Mouse (Mus musculus) left cerebral cortex, adult 2 months (tissue): ENCODE measurements around the gene Kat6b. TPM values are rescaled to one million over a fixed set of nuclear protein-coding genes. Genes with fewer than 3 reads are reported as not detected.
"Not testable (repeated sequence)": the region's sequence is repeated elsewhere in the genome, so short reads cannot be mapped to it uniquely, and the experiment has no call there.

Experiments used
- DNase-seq, 2 experiments: peaks; one replicate each; pipeline ENCODE4 v3.0.0; 2021 to 2022; ENCODE audit warnings: low spot score in 2 of 2, mixed read lengths in 1 of 2; ENCODE audit errors: extremely low spot score in 1 of 2
- H3K27ac ChIP-seq: fragments of 200-600 bp; 2 replicates; pipeline ENCODE4 v1.8.1; 2022
- H3K4me3 ChIP-seq: fragments of 200-600 bp; 2 replicates; pipeline ENCODE4 v1.8.1; 2022
- CTCF ChIP-seq: fragments of 200-600 bp; IDR thresholded peaks from 2 replicates; pipeline ENCODE4 v1.8.1; 2022; ENCODE audit warnings: antibody characterized with exemption, mild to moderate bottlenecking, moderate library complexity
- intact Hi-C: fragments of 180-260 bp; cut with DNase I; formaldehyde crosslinking; loops from one replicate; pipeline ENCODE4 v1.15.1; 2025
- total RNA-seq, 2 experiments: library from RNA; stranded (reverse); gene quantifications; 2 replicates each; pipeline ENCODE4 v1.2.3; 2021

Kat6b gene
- total RNA-seq, 2 experiments from 2014 or later: 117 to 118 TPM

DNA sequence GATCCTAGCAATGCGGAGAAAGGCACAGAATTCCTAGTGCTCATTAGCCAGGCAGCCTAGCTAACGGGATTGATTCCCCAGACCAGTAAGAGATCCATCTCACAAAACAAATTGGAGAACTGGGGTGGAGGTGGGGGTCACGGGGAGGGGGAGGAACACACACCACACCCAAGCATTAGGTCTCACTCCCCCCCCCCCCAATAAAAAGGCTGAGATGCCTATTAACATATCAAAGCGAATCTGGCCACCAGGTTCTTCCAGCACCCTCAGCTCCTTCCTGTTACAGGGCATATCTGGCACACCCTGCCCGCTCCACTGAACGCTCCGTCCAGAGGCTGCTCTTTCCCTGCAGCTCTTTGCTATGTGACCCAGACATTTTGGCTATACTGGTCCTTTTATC, 22.5 kb upstream of the Kat6b start:
- no peak for DNase-seq
- no peak overlapping the region for H3K4me3 ChIP-seq
- no peak for TF ChIP-seq CTCF
- no peak overlapping the region for H3K27ac ChIP-seq
- intact Hi-C loops: no loop called here

DNA sequence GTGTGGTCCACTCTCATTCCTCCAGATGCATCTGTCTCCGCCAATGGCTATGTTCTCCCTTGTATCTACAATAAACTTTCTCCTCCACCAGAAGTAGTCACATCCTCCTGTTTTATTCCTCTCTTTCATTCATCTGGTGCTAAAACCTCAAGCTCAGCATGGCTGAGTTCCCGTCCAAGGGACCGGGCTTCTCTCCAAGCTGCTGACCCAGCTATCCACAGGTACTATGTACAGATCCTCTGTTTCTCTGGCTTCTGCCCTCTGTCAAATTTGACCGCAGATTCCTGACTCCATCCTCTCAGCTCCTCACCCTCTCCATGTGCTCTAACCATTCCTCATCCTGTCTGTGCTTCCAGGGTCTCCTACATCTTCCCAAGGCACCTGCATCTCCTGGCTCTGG, 22.1 kb upstream of the Kat6b start:
- no peak for TF ChIP-seq CTCF
- H3K27ac ChIP-seq: no peak overlapping the region
- no peak for DNase-seq
- intact Hi-C loops: no loop called here
- H3K4me3 ChIP-seq: no peak overlapping the region

DNA sequence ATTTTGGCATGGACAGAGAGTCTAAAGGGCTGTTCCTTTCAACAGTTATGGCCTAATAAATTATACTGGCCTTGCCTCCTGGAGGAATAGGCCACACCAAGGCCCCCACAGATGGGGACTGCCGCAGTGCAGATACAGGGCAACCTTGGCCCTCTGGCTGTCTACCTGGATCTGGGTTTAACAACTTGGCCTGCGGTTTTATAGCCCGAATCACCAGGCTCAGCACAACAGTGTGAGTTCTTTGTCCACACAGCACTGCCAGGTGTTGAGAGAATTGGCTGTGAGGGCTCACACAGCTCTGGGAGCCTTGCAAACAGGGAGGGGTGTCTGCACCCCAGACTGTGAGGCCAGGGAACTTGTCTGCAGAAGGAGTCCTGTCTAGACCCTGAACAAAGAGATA, 18.8 kb upstream of the Kat6b start:
- no peak overlapping the region for H3K27ac ChIP-seq
- DNase-seq: no peak
- intact Hi-C loops: no loop called here
- no peak overlapping the region for H3K4me3 ChIP-seq
- no peak for TF ChIP-seq CTCF

DNA sequence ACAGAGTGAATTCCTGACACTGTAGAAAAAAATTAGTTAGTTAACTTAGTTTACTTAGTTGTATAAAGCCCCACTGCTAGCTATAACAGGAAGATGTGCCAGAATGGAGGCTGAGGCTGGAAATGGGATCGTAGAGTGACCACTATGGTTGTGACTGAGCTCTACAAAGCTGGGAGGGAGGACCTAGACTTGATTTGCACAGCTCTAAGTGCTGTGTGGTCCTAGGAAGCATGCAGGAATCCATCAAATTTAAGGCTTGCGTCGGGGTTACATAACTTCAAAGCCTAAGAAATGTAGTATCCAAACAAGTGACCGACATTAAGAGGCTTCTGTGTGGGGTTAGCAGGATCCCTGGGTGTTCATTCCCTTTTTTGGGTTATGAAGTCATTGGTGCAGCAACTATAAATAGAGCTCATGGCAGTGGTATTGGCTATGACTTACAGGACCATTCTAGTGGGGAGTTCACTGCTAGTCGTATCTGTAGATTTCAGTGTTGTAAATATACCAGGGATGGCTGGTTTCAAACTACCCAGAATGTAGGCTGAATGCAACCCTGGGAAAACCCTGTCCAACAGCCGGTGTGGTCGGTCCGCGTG, 18.0 kb upstream of the Kat6b start:
- Histone ChIP-seq H3K27ac (no peak overlapping the region), H3K4me3 (no peak overlapping the region)
- no peak for DNase-seq
- TF ChIP-seq CTCF: no peak
- intact Hi-C loops: no loop called here

DNA sequence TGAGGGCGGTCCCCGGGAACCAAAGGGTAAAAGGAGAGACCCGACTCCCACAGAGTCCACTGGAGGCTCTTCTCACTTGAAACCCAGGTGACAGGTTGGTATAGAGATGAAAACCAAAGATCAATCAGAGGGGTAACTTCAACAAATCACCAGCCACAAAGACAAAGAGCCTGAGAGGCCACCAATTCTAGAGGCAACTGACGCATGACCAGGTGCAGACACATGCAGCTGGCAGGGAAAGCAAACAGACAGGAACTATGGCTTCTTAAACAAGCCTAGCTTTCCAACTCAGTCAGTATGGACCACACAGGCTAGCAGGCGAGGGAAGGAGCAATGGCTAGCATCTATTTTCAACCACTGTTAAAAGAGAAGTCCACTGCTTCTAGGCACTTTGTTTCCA, 10.8 kb upstream of the Kat6b start:
- Histone ChIP-seq H3K27ac (no peak overlapping the region), H3K4me3 (no peak overlapping the region)
- intact Hi-C loops: no loop called here
- no peak for DNase-seq
- no peak for TF ChIP-seq CTCF

DNA sequence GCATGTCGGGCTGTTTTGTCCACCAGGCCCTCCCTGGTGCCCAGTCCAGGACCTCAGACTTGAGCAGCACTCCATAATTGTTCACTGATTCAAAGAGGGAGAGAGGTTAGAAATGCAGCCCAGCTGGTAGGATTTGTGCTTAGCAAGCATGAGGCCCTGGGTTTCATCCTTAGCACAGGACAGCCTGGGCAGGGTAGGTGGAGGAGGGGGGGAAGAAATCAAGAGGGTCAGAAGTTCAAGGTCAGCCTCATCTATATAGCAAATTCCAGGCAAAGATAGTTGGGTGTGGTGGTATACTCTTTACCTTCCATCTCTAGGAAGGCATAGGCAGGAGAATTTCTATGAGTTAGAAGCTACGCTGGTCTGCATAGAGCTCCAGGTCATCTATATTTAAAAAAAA, 9.3 kb upstream of the Kat6b start:
- Histone ChIP-seq H3K4me3 (no peak overlapping the region), H3K27ac (no peak overlapping the region)
- intact Hi-C loops: no loop called here
- TF ChIP-seq CTCF: no peak
- DNase-seq: no peak

DNA sequence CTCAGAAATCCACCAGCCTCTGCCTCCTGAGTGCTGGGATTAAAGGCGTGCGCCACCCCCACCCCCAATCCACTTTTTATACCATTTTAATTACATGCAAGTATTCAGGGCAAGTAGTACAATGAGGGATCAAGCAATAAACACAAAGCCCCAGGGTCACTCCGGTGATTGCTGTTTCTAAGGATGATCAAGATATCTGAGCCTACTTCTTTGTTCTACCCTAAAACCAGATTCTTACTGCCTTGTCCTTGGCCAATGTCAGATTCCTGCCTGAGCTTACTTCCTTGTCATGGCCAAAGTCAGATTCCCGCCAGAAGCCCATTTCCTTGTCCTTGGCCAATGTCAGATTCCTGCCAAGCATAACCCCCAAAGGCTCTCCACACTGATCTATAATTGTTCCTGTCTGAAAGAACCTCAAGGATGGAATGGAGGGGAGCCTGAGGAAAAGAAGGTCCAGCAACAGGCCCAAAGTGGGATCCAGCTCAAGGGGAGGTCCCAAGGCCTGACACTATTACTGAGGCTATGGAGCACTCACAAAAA, 6.6 kb upstream of the Kat6b start:
- DNase-seq, H3K4me3 ChIP-seq, H3K27ac ChIP-seq, intact Hi-C loops: not testable (repeated sequence)

DNA sequence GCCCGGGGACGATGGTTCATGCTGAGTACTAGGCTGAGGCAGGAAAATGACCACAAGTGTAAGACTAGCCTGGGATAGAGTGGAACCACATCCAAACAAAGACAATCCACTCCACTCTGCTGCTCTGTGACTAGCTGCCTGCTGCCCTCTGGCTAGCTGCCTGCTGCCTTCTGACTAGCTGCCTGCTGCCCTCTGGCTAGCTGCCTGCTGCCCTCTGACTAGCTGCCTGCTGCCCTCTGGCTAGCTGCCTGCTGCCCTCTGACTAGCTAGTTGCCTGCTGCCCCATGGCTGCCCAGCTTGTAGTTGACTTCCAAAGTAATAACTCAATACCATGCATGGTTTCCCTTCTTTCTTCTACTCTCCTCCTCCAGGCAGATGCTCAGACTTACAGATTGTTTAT, 4.1 kb upstream of the Kat6b start:
- H3K27ac ChIP-seq: no peak overlapping the region
- TF ChIP-seq CTCF: no peak
- intact Hi-C loops: no loop called here
- no peak for DNase-seq
- no peak overlapping the region for H3K4me3 ChIP-seq

DNA sequence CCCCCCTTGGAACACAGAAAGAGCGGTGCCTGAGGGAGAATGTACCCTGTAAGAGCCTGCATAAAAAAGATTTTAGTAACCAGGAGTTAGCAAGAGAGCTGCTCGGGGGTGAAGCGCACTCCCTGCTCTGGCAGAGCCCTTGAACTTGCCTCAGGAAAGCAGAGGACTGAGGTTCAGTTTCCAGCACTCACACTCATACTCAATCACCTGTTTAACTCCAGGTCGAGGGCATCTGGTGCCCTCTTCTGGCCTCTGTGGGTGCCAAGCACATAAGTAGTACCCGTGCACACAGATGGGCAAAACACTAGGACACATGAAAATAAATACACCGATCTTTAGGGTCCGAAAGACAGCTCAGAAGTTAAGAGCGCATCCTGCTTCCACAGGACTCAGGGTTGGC, 1.7 kb upstream of the Kat6b start:
- intact Hi-C loops: no loop called here
- Histone ChIP-seq H3K27ac (no peak overlapping the region), H3K4me3 (no peak overlapping the region)
- no peak for DNase-seq
- TF ChIP-seq CTCF: no peak

DNA sequence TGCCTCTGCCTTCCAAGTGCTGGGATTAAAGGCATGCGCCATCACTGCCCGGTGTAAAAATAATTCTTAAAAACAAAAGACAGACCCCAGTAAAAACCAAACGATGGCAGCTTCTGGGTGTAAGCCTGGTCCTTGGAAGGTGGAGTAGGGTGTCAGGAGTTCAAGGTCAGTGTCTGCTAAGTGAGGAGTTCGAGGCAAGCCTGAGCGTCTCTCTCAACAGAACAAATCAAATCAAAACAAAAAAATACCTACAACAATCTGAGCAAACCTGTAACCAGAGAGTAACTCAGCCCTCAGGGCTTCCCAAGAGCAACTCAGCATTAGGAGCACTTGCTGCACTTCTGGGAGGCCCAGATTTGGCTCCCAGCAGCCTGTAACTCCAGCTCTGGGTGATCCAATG, 1.0 kb upstream of the Kat6b start:
- no peak overlapping the region for H3K27ac ChIP-seq
- DNase-seq: no peak
- H3K4me3 ChIP-seq: no peak overlapping the region
- intact Hi-C loops: loop anchor here (5.0 kb wide), 1 partner anchor 93 kb away; no protein-coding TSS in a partner anchor
- TF ChIP-seq CTCF: no peak

DNA sequence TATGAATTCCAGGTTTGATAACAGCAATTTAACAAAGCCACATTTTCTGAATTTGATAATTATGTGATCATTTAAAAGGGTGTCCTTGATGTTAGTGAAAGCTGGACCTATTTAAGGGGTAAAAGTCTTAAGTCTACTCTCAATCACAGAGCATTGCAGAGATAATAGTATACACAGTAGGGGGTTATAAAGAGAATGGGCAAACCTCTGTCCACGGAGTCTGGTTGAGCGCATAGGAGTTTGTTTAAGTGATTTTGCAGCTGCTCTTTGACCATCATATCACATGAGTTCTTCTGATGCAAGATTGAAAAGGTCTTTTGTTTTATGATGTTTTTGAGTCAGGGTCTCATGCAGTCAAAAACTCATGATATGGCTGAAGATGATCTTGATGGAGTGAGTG, 3.0 kb downstream of the Kat6b start:
- Histone ChIP-seq H3K4me3 (no peak overlapping the region), H3K27ac (no peak overlapping the region)
- no peak for TF ChIP-seq CTCF
- DNase-seq: no peak
- intact Hi-C loops: loop anchor here (5.0 kb wide), 1 partner anchor 97 kb away; no protein-coding TSS in a partner anchor

DNA sequence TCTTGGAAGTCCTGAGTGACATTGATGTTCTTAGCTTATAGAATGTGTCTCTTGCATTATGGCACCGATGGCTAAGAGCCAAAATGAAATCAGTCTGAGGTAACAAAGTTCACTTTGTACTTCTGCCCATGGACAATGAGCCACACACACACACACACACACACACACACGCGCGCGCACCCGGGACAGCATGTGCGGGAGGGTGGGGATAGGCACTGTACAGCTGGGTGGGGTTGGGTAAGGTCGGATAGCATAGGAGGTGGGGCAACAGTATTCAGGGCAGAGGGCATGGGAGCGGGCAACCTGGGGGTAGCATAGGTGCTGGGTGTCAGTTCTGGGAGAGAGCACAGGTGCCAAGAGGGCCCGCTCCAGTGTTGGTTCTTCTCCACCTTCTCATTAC, 3.5 kb downstream of the Kat6b start:
- no peak for TF ChIP-seq CTCF
- Histone ChIP-seq H3K27ac (no peak overlapping the region), H3K4me3 (no peak overlapping the region)
- intact Hi-C loops: loop anchor here (5.0 kb wide), 1 partner anchor 97 kb away; no protein-coding TSS in a partner anchor
- no peak for DNase-seq

DNA sequence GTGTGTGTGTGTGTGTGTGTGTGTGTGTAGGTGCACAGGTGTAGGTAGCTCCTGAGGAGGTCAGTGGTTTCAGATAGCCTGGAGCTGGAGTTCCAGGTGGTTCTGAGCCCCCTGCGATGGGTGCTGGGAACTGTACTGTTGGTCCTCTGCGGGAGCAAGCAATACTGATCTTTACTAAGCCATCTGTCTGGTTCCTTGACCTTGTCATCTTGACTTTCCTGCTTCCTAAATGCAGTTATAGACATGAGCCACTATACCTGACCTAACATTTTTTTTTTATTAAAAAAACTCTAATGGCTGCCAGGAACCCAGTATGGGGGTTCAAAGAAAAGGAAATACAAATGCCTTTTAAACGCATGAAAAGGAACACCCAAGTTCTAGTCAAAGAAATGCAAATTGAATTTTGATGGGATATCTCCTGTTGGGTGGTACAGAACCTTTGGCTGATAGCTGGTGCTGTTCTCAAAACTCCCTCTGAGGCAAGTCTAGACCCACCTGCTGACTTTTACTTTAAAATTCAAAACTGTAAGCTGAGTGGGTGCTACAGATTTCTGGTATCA, 4.8 kb downstream of the Kat6b start:
- intact Hi-C loops: no loop called here
- DNase-seq: no peak
- no peak for TF ChIP-seq CTCF
- no peak overlapping the region for H3K4me3 ChIP-seq
- H3K27ac ChIP-seq: no peak overlapping the region

DNA sequence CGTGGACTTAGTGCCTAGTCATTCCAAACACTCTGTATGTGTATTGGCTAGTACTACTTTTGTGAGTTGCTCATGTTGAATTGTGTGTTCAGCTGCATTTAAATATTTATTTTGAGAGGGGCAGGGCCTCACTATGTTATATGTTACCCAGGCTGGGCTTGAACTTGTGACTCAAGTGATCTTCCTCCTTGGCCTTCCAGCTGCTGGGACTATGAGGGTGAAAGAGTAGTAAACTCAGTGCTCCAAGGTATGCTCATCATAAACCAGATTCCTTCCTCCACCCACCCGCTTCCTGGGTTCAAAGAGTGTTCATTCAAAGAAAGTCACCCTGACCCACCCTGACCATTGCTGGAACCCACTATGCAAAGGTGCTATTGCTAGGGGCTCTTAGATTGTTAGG, 5.9 kb downstream of the Kat6b start:
- H3K4me3 ChIP-seq, intact Hi-C loops, H3K27ac ChIP-seq, DNase-seq: not testable (repeated sequence)

DNA sequence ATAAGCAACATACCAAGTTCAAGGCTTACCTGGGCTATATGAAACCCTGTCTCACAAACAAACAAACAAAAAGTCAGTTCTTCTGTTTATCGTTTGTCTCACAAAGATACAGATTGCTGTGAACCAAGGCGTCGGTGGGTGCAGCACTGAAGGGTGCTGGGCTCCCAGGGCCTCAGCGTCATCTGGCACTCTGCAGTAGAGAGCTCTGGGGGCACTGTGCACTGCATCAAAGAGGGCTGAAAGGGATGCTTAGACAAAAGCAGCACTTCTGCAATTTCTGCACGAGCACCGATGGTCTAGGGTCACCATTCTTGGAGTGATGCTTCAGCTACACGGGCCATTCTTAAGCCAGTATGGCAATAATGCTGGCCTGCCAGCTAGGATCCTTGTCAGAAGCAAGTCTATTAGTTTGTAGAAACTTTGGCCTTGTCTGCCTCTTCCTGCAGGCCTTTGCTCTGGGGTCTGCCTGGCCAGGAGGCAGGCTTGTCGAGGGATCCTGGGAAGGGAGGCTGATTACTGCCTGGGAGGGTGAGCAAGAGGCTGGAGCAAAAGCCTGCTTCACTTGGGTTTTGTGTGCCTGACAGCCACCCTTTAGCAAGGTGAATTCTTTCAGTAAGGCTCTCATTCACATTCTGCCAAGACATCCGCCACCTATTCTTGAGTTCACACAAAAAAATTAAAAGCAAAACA, 7.3 kb downstream of the Kat6b start:
- H3K27ac ChIP-seq, intact Hi-C loops, DNase-seq, H3K4me3 ChIP-seq: not testable (repeated sequence)
